Mouse (Mus musculus): ENCODE measurements at regions not wholly inside any gene's neighbourhood (a gene's known extent, or its start where the extent isn't known, plus 50 kb on each side); places are given as distances from the start of the nearest gene placed in this dataset.

GRCm38 (mm10) chr6:52095575-52095974 is 62.5 kb downstream of the Hoxa1 start:
- no peak for ATAC-seq
- H3K9me3 ChIP-seq (ENCODE audit: low read length) = no peaks in the 10 kb centered on the region
- H3K36me3 ChIP-seq (replicated peaks; ENCODE audit: insufficient read depth, low read length) = no peaks in the 10 kb centered on the region
- no peak overlapping the region for H3K4me3 ChIP-seq (ENCODE audit: low read depth, low read length)
- H3K9ac ChIP-seq (replicated peaks) = no peak overlapping the region
- no peak overlapping the region for H3K27ac ChIP-seq (ENCODE audit: low read depth)
- H3K27me3 ChIP-seq (ENCODE audit: insufficient read depth, low read length) = no peaks in the 10 kb centered on the region
- no peak for DNase-seq
- H3K4me2 ChIP-seq (ENCODE audit: low read depth, low read length) = no peak overlapping the region
- 87% methylated on average over 7 of the region's 7 CpGs for WGBS (ENCODE audit: insufficient replicate concordance)
- TF ChIP-seq CTCF (IDR thresholded peaks at IDR 0.05; ENCODE audit: low read depth) (no peak), EP300 (IDR thresholded peaks at IDR 0.05; ENCODE audit: low read depth) (no peak)
- no peaks in the 10 kb centered on the region for H3K4me1 ChIP-seq (ENCODE audit: insufficient read depth)

GRCm38 (mm10) chr6:52091445-52091844 is 66.7 kb downstream of the Hoxa1 start:
- no peak for ATAC-seq
- TF ChIP-seq CTCF (IDR thresholded peaks at IDR 0.05; ENCODE audit: low read depth) = no peak
- TF ChIP-seq EP300 (IDR thresholded peaks at IDR 0.05; ENCODE audit: low read depth) = no peak

GRCm38 (mm10) chr6:52085932-52086643 is 72.0 kb downstream of the Hoxa1 start:
- DNase-seq (peak; percentile 33), ATAC-seq (peak; percentile 62)
- Histone ChIP-seq H3K27me3 (ENCODE audit: insufficient read depth, low read length) (no peaks in the 10 kb centered on the region), H3K4me2 (ENCODE audit: low read depth, low read length) (no peak overlapping the region), H3K4me3 (ENCODE audit: low read depth, low read length) (no peak overlapping the region), H3K9ac (replicated peaks) (no peak overlapping the region), H3K4me1 (ENCODE audit: insufficient read depth) (no peaks in the 10 kb centered on the region), H3K9me3 (ENCODE audit: low read length) (no peaks in the 10 kb centered on the region), H3K27ac (ENCODE audit: low read depth) (no peak overlapping the region), H3K36me3 (replicated peaks; ENCODE audit: insufficient read depth, low read length) (no peaks in the 10 kb centered on the region)
- 67% methylated on average over 17 of the region's 17 CpGs for WGBS (ENCODE audit: insufficient replicate concordance)
- TF ChIP-seq EP300 (IDR thresholded peaks at IDR 0.05; ENCODE audit: low read depth) (peak; percentile 68), CTCF (IDR thresholded peaks at IDR 0.05; ENCODE audit: low read depth) (peak; percentile 28)

More at GRCm38 (mm10) chr6:52091445-52091844, 66.7 kb downstream of the Hoxa1 start:
- Histone ChIP-seq H3K27ac (ENCODE audit: low read depth) (no peak overlapping the region), H3K9ac (replicated peaks) (no peak overlapping the region), H3K4me2 (ENCODE audit: low read depth, low read length) (no peak overlapping the region), H3K27me3 (ENCODE audit: insufficient read depth, low read length) (no peaks in the 10 kb centered on the region), H3K4me1 (ENCODE audit: insufficient read depth) (no peaks in the 10 kb centered on the region), H3K9me3 (ENCODE audit: low read length) (no peaks in the 10 kb centered on the region), H3K4me3 (ENCODE audit: low read depth, low read length) (no peak overlapping the region), H3K36me3 (replicated peaks; ENCODE audit: insufficient read depth, low read length) (no peaks in the 10 kb centered on the region)
- no peak for DNase-seq
- 41% methylated on average over 5 of the region's 5 CpGs for WGBS (ENCODE audit: insufficient replicate concordance)

- Histone ChIP-seq H3K27ac (ENCODE audit: low read depth) (no peak overlapping the region), H3K4me1 (ENCODE audit: insufficient read depth) (no peaks in the 10 kb centered on the region), H3K9ac (replicated peaks) (no peak overlapping the region), H3K27me3 (ENCODE audit: insufficient read depth, low read length) (no peaks in the 10 kb centered on the region), H3K4me3 (ENCODE audit: low read depth, low read length) (no peak overlapping the region), H3K9me3 (ENCODE audit: low read length) (no peaks in the 10 kb centered on the region), H3K4me2 (ENCODE audit: low read depth, low read length) (no peak overlapping the region), H3K36me3 (replicated peaks; ENCODE audit: insufficient read depth, low read length) (no peaks in the 10 kb centered on the region)
- ATAC-seq (no peak), DNase-seq (no peak)
- TF ChIP-seq EP300 (IDR thresholded peaks at IDR 0.05; ENCODE audit: low read depth) (no peak), CTCF (IDR thresholded peaks at IDR 0.05; ENCODE audit: low read depth) (no peak)
- WGBS (ENCODE audit: insufficient replicate concordance) = 84% methylated on average over 2 of the region's 2 CpGs
These were observed 72.3 kb upstream of the Skap2 start for GRCm38 (mm10) chr6:52084622-52085021.

GRCm38 (mm10) chr6:52079501-52079900 is 67.2 kb upstream of the Skap2 start:
- DNase-seq (no peak), ATAC-seq (no peak)
- no peak for TF ChIP-seq EP300 (IDR thresholded peaks at IDR 0.05; ENCODE audit: low read depth)
- no peak for TF ChIP-seq CTCF (IDR thresholded peaks at IDR 0.05; ENCODE audit: low read depth)
- Histone ChIP-seq H3K27ac (ENCODE audit: low read depth) (no peak overlapping the region), H3K27me3 (ENCODE audit: insufficient read depth, low read length) (peaks cover 3% of the 10 kb centered on the region; the same call in 1 of the 2 replicates), H3K4me2 (ENCODE audit: low read depth, low read length) (no peak overlapping the region; the same call in 1 of the 2 replicates), H3K36me3 (replicated peaks; ENCODE audit: insufficient read depth, low read length) (no peaks in the 10 kb centered on the region), H3K4me1 (ENCODE audit: insufficient read depth) (no peaks in the 10 kb centered on the region), H3K4me3 (ENCODE audit: low read depth, low read length) (no peak overlapping the region), H3K9me3 (ENCODE audit: low read length) (no peaks in the 10 kb centered on the region), H3K9ac (replicated peaks) (no peak overlapping the region)
- WGBS (ENCODE audit: insufficient replicate concordance) = 46% methylated on average over 7 of the region's 7 CpGs

GRCm38 (mm10) chr6:52078530-52079340 is 66.4 kb upstream of the Skap2 start:
- Histone ChIP-seq H3K4me2 (ENCODE audit: low read depth, low read length) (no peak overlapping the region), H3K36me3 (replicated peaks; ENCODE audit: insufficient read depth, low read length) (no peaks in the 10 kb centered on the region), H3K27me3 (ENCODE audit: insufficient read depth, low read length) (peaks cover 3% of the 10 kb centered on the region; the same call in 1 of the 2 replicates), H3K9ac (replicated peaks) (no peak overlapping the region), H3K4me1 (ENCODE audit: insufficient read depth) (no peaks in the 10 kb centered on the region), H3K4me3 (ENCODE audit: low read depth, low read length) (no peak overlapping the region), H3K9me3 (ENCODE audit: low read length) (no peaks in the 10 kb centered on the region), H3K27ac (ENCODE audit: low read depth) (no peak overlapping the region)
- ATAC-seq (no peak), DNase-seq (no peak)
- 33% methylated on average over 12 of the region's 12 CpGs for WGBS (ENCODE audit: insufficient replicate concordance)
- TF ChIP-seq EP300 (IDR thresholded peaks at IDR 0.05; ENCODE audit: low read depth) = no peak
- no peak for TF ChIP-seq CTCF (IDR thresholded peaks at IDR 0.05; ENCODE audit: low read depth)

All from liver, postnatal 0 days (tissue).